Mouse (Mus musculus): Measurements from ENCODE around the gene Olfr313.
A peak's percentile ranks its signal among the peaks of the same experiment; 100 is the strongest.

The Olfr313 gene

GRCm38 (mm10) chr11:58860744-58861143, 45.9 kb downstream of the Olfr313 start:
- no peak for DNase-seq

GRCm38 (mm10) chr11:58867039-58867953, 52.5 kb downstream of the Olfr313 start, which contains the start of gene 2810021J22Rik:
TSS of gene 2810021J22Rik (plus strand) at chr11:58867216.
- peak; percentile 84 for DNase-seq

GRCm38 (mm10) chr11:58867954-58868330, 53.1 kb downstream of the Olfr313 start:
- peak; percentile 10 for DNase-seq
